ENCODE assay signal across 10 mouse cellular contexts in genomic region chr5:66139171-66139570, GRCm38 (mm10).
"Had no signal": no experiment of that assay in that cellular context is flagged by ENCODE, and none has a peak within 500 bp of the region (broad histone marks: within the 10 kb centered on the region; RNA-seq: fewer than 3 reads in every experiment).

No protein-coding gene starts in this region.

- H3K9ac ChIP-seq: liver, embryonic 13.5 days; lung, embryonic 14.5 days had no signal

- H3K9me3 ChIP-seq: liver, embryonic 13.5 days had no signal

- H3K4me3 ChIP-seq: layer of hippocampus, adult 2 months; liver, embryonic 13.5 days; megakaryocyte, embryonic 14.5 days had no signal

- H3K27me3 ChIP-seq: liver, embryonic 13.5 days had no signal

- H3K36me3 ChIP-seq: liver, embryonic 13.5 days had no signal

- H3K4me2 ChIP-seq: liver, embryonic 13.5 days; lung, embryonic 14.5 days; midbrain, embryonic 11.5 days had no signal

- H3K27ac ChIP-seq: layer of hippocampus, adult 2 months; liver, embryonic 13.5 days had no signal

- ATAC-seq: inflammation-experienced regulatory T-cells, adult 6 months had no signal

- DNase-seq: liver, embryonic 13.5 days; right cerebral cortex, adult 18-20 months; right cerebral cortex, postnatal 14 days; right cerebral cortex, postnatal 4 days; thymus, postnatal 25 days had no signal
